Mouse (Mus musculus): ENCODE data around the gene Uqcrq. TPM values are rescaled to one million over a fixed set of nuclear protein-coding genes. Genes with fewer than 3 reads are reported as not detected.

The Uqcrq gene
- polyA plus RNA-seq, 1 experiment from 2014 or later = 1,425 TPM

GRCm38 (mm10) chr11:53443861-53444260 is 13.2 kb upstream of the Uqcrq start:
- Histone ChIP-seq H3K36me3 (ENCODE audit: control insufficient read depth, insufficient read depth) (no peaks in the 10 kb centered on the region), H3K4me1 (ENCODE audit: control insufficient read depth, insufficient read depth, low read length) (peaks cover 15% of the 10 kb centered on the region), H3K27me3 (ENCODE audit: control insufficient read depth, insufficient read depth, low read length) (no peaks in the 10 kb centered on the region), H3K9me3 (replicated peaks; ENCODE audit: control insufficient read depth, low read length) (no peaks in the 10 kb centered on the region), H3K9ac (ENCODE audit: low read length) (no peak overlapping the region), H3K27ac (ENCODE audit: low read length) (no peak overlapping the region), H3K4me3 (ENCODE audit: low read length) (no peak overlapping the region), H3K4me2 (ENCODE audit: low read depth, low read length) (no peak overlapping the region)
- WGBS = 42% methylated on average over 6 of the region's 6 CpGs
- no peak for ATAC-seq (replicated peaks; ENCODE audit: extremely low read depth, insufficient read depth, low FRiP score)

- Histone ChIP-seq H3K36me3 (ENCODE audit: control insufficient read depth, insufficient read depth) (no peaks in the 10 kb centered on the region), H3K4me2 (ENCODE audit: low read depth, low read length) (peak overlapping the region; percentile 33), H3K27ac (ENCODE audit: low read length) (peak overlapping the region; percentile 85), H3K27me3 (ENCODE audit: control insufficient read depth, insufficient read depth, low read length) (no peaks in the 10 kb centered on the region), H3K9ac (ENCODE audit: low read length) (peak overlapping the region; percentile 65), H3K4me1 (ENCODE audit: control insufficient read depth, insufficient read depth, low read length) (peaks cover 7% of the 10 kb centered on the region), H3K4me3 (ENCODE audit: low read length) (no peak overlapping the region), H3K9me3 (replicated peaks; ENCODE audit: control insufficient read depth, low read length) (no peaks in the 10 kb centered on the region)
- peak; percentile 71 for ATAC-seq (replicated peaks; ENCODE audit: extremely low read depth, insufficient read depth, low FRiP score)
- WGBS = 1% methylated on average over 12 of the region's 12 CpGs
These were observed 11.3 kb upstream of the Uqcrq start for GRCm38 (mm10) chr11:53441921-53442320.

- 82% methylated on average over 6 of the region's 6 CpGs for WGBS
- no peaks in the 10 kb centered on the region for H3K36me3 ChIP-seq (ENCODE audit: control insufficient read depth, insufficient read depth)
- H3K9me3 ChIP-seq (replicated peaks; ENCODE audit: control insufficient read depth, low read length) = no peaks in the 10 kb centered on the region
- peaks cover 3% of the 10 kb centered on the region; the same call in 1 of the 2 replicates for H3K4me1 ChIP-seq (ENCODE audit: control insufficient read depth, insufficient read depth, low read length)
- H3K9ac ChIP-seq (ENCODE audit: low read length) = no peak overlapping the region
- no peaks in the 10 kb centered on the region for H3K27me3 ChIP-seq (ENCODE audit: control insufficient read depth, insufficient read depth, low read length)
- no peak overlapping the region for H3K4me2 ChIP-seq (ENCODE audit: low read depth, low read length)
- ATAC-seq (replicated peaks; ENCODE audit: extremely low read depth, insufficient read depth, low FRiP score) = no peak
- no peak overlapping the region for H3K4me3 ChIP-seq (ENCODE audit: low read length)
- H3K27ac ChIP-seq (ENCODE audit: low read length) = no peak overlapping the region
These were observed 5.7 kb upstream of the Uqcrq start for GRCm38 (mm10) chr11:53436338-53436737.

- WGBS = 75% methylated on average over 8 of the region's 8 CpGs
- Histone ChIP-seq H3K36me3 (ENCODE audit: control insufficient read depth, insufficient read depth) (no peaks in the 10 kb centered on the region), H3K9ac (ENCODE audit: low read length) (no peak overlapping the region), H3K4me3 (ENCODE audit: low read length) (no peak overlapping the region), H3K4me1 (ENCODE audit: control insufficient read depth, insufficient read depth, low read length) (peaks cover 4% of the 10 kb centered on the region; the same call in 1 of the 2 replicates), H3K27me3 (ENCODE audit: control insufficient read depth, insufficient read depth, low read length) (no peaks in the 10 kb centered on the region), H3K9me3 (replicated peaks; ENCODE audit: control insufficient read depth, low read length) (no peaks in the 10 kb centered on the region), H3K27ac (ENCODE audit: low read length) (no peak overlapping the region), H3K4me2 (ENCODE audit: low read depth, low read length) (no peak overlapping the region)
- no peak for ATAC-seq (replicated peaks; ENCODE audit: extremely low read depth, insufficient read depth, low FRiP score)
These were observed 4.9 kb upstream of the Uqcrq start for GRCm38 (mm10) chr11:53435504-53435903.

GRCm38 (mm10) chr11:53433057-53433456 is 2.4 kb upstream of the Uqcrq start:
- H3K27ac ChIP-seq (ENCODE audit: low read length) = no peak overlapping the region
- H3K27me3 ChIP-seq (ENCODE audit: control insufficient read depth, insufficient read depth, low read length) = no peaks in the 10 kb centered on the region
- no peak overlapping the region for H3K4me3 ChIP-seq (ENCODE audit: low read length)
- peaks cover 12% of the 10 kb centered on the region for H3K4me1 ChIP-seq (ENCODE audit: control insufficient read depth, insufficient read depth, low read length)
- H3K9ac ChIP-seq (ENCODE audit: low read length) = no peak overlapping the region
- WGBS = 39% methylated on average over 6 of the region's 6 CpGs
- peaks cover 9% of the 10 kb centered on the region for H3K36me3 ChIP-seq (ENCODE audit: control insufficient read depth, insufficient read depth)
- no peaks in the 10 kb centered on the region for H3K9me3 ChIP-seq (replicated peaks; ENCODE audit: control insufficient read depth, low read length)
- no peak for ATAC-seq (replicated peaks; ENCODE audit: extremely low read depth, insufficient read depth, low FRiP score)
- H3K4me2 ChIP-seq (ENCODE audit: low read depth, low read length) = no peak overlapping the region

GRCm38 (mm10) chr11:53431347-53432056 is 871 bp upstream of the Uqcrq start:
- no peaks in the 10 kb centered on the region for H3K27me3 ChIP-seq (ENCODE audit: control insufficient read depth, insufficient read depth, low read length)
- H3K4me2 ChIP-seq (ENCODE audit: low read depth, low read length) = peak overlapping the region; percentile 89
- WGBS = 16% methylated on average over 9 of the region's 9 CpGs
- ATAC-seq (replicated peaks; ENCODE audit: extremely low read depth, insufficient read depth, low FRiP score) = peak; percentile 4; the same call in 1 of the 2 replicates
- H3K9me3 ChIP-seq (replicated peaks; ENCODE audit: control insufficient read depth, low read length) = no peaks in the 10 kb centered on the region
- peaks cover 12% of the 10 kb centered on the region for H3K4me1 ChIP-seq (ENCODE audit: control insufficient read depth, insufficient read depth, low read length)
- H3K4me3 ChIP-seq (ENCODE audit: low read length) = peak overlapping the region; percentile 96
- peak overlapping the region; percentile 58 for H3K9ac ChIP-seq (ENCODE audit: low read length)
- H3K27ac ChIP-seq (ENCODE audit: low read length) = peak overlapping the region; percentile 94
- peaks cover 9% of the 10 kb centered on the region for H3K36me3 ChIP-seq (ENCODE audit: control insufficient read depth, insufficient read depth)

GRCm38 (mm10) chr11:53430300-53430669 is 346 bp downstream of the Uqcrq start:
- Histone ChIP-seq H3K9ac (ENCODE audit: low read length) (peak overlapping the region; percentile 97), H3K27me3 (ENCODE audit: control insufficient read depth, insufficient read depth, low read length) (no peaks in the 10 kb centered on the region), H3K4me3 (ENCODE audit: low read length) (peak overlapping the region; percentile 96), H3K4me1 (ENCODE audit: control insufficient read depth, insufficient read depth, low read length) (peaks cover 13% of the 10 kb centered on the region), H3K4me2 (ENCODE audit: low read depth, low read length) (peak overlapping the region; percentile 89), H3K9me3 (replicated peaks; ENCODE audit: control insufficient read depth, low read length) (no peaks in the 10 kb centered on the region), H3K27ac (ENCODE audit: low read length) (peak overlapping the region; percentile 94), H3K36me3 (ENCODE audit: control insufficient read depth, insufficient read depth) (peaks cover 9% of the 10 kb centered on the region)
- under 1% methylated on average over 34 of the region's 34 CpGs for WGBS
- peak; percentile 43 for ATAC-seq (replicated peaks; ENCODE audit: extremely low read depth, insufficient read depth, low FRiP score)

- Histone ChIP-seq H3K4me1 (ENCODE audit: control insufficient read depth, insufficient read depth, low read length) (peaks cover 19% of the 10 kb centered on the region), H3K4me3 (ENCODE audit: low read length) (no peak overlapping the region; the same call in 1 of the 2 replicates), H3K4me2 (ENCODE audit: low read depth, low read length) (peak overlapping the region; percentile 89; the same call in 1 of the 2 replicates), H3K9ac (ENCODE audit: low read length) (no peak overlapping the region), H3K9me3 (replicated peaks; ENCODE audit: control insufficient read depth, low read length) (no peaks in the 10 kb centered on the region), H3K27me3 (ENCODE audit: control insufficient read depth, insufficient read depth, low read length) (no peaks in the 10 kb centered on the region), H3K36me3 (ENCODE audit: control insufficient read depth, insufficient read depth) (peaks cover 9% of the 10 kb centered on the region), H3K27ac (ENCODE audit: low read length) (no peak overlapping the region)
- no peak for ATAC-seq (replicated peaks; ENCODE audit: extremely low read depth, insufficient read depth, low FRiP score)
These were observed 1.4 kb downstream of the Uqcrq start for GRCm38 (mm10) chr11:53429182-53429581.

- Histone ChIP-seq H3K4me2 (ENCODE audit: low read depth, low read length) (no peak overlapping the region), H3K9ac (ENCODE audit: low read length) (no peak overlapping the region), H3K36me3 (ENCODE audit: control insufficient read depth, insufficient read depth) (peaks cover 9% of the 10 kb centered on the region), H3K4me1 (ENCODE audit: control insufficient read depth, insufficient read depth, low read length) (peaks cover 19% of the 10 kb centered on the region), H3K9me3 (replicated peaks; ENCODE audit: control insufficient read depth, low read length) (no peaks in the 10 kb centered on the region), H3K27me3 (ENCODE audit: control insufficient read depth, insufficient read depth, low read length) (no peaks in the 10 kb centered on the region), H3K27ac (ENCODE audit: low read length) (no peak overlapping the region), H3K4me3 (ENCODE audit: low read length) (no peak overlapping the region)
- 91% methylated on average over 5 of the region's 5 CpGs for WGBS
- ATAC-seq (replicated peaks; ENCODE audit: extremely low read depth, insufficient read depth, low FRiP score) = no peak
These were observed 1.9 kb downstream of the Uqcrq start for GRCm38 (mm10) chr11:53428716-53429057.
